Mouse (Mus musculus): Measurements from ENCODE around the gene Mrpl37.

GRCm38 (mm10) chr4:107114278-107114677, 47.6 kb upstream of the Mrpl37 start:
- TF ChIP-seq POLR2A (IDR thresholded peaks at IDR 0.05; ENCODE audit: borderline replicate concordance, low read depth, low read length) = no peak
- TF ChIP-seq CTCF (IDR thresholded peaks at IDR 0.05; ENCODE audit: low read depth, low read length) = no peak
